Mouse (Mus musculus) left cerebral cortex, adult 9 months (tissue): Measurements from ENCODE around the gene Rbm33.

Experiments
- DNase-seq, 2 experiments: peaks; one replicate each; pipeline ENCODE4 v3.0.0; 2022; ENCODE audit warnings: low spot score in 2 of 2

The Rbm33 gene

GRCm38 (mm10) chr5:28324457-28324856, 7.5 kb downstream of the Rbm33 start:
- DNase-seq = no peak

DNA sequence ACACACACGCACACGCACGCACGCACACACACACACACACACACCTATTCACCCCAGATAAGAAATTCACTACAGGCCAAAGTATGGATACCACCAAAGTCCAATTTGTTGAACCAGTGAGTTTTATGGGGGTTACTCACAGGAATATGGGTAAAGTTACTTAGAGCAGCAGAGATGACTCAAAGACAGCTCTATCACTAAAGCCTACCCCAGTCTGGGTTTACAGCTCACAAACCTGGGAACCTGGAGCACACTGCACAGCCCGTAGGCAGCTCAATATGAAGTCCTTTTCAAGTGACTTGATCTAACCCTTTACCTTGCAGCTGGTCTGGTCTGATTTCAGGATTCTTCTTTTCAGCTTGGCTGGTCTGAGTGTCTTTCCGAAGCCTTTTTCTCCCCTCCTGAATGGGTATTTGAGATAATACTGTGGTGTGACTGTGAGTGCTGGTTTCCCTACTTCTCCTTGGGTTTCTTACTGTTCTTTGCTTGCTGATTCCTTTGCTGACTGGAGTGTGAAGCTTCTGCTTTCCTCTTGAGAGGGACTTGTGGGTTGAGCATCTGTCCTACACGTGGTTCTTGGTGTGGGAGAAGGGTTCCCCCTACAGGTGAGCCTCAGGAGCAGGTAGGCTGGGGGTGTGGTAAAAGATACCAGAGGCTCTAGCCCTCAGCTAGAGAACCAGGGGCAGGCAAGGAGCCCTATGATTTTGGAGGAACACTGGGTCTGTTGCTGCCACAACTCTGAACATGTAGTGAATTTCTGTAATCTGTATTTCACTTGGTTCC, 12.3 kb downstream of the Rbm33 start:
- DNase-seq = no peak

DNA sequence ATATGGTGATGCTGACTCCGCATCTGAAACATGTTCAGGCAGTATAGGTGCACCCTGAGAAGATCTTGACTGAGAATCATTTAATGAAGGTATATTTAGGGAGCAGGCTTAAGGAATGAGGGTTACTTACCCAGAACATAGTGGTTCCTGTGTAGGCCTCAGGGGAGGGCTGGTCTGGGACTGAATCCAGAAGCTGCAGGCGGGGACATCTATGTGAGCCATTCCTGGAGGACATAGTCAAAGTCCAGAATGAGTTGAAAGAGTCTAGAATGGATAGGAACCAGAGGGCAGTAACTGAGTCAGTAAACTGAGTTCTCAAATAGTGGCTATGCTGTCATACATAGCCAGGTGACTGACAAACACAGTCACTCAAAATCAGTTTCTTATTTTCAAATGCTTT, 16.8 kb downstream of the Rbm33 start:
- DNase-seq = no peak

DNA sequence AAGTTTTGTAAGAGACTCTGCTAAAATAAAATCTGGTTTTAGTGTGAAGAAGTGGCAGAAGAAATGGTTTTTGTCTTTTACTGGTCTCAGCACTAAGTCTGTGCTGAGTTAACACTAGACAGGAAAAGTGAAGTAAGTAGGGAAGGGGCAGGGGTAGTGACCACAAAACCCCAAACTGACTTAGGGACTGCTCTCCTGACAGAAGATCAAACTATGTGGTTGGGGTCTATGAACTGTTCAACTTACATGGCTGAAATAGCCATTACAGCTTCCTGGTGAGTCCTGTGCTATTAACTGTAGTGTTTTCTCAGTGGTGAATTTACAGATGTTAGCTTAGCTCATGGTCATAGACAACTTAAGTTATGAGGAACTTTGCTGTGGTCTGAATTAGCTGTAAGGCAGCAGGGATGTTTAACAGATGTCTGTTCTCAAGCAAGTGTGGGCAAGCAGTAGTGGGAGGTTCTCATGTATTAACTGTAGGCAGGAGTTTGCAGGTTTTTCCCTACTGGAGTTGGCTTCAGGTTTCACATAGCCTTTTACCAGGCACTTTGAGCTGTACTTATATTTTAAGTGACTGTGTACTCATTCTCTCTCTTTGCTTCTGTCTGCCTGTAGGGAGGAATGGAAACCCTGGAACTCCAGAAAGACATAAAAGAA, 35.1 kb downstream of the Rbm33 start:
- no peak for DNase-seq

DNA sequence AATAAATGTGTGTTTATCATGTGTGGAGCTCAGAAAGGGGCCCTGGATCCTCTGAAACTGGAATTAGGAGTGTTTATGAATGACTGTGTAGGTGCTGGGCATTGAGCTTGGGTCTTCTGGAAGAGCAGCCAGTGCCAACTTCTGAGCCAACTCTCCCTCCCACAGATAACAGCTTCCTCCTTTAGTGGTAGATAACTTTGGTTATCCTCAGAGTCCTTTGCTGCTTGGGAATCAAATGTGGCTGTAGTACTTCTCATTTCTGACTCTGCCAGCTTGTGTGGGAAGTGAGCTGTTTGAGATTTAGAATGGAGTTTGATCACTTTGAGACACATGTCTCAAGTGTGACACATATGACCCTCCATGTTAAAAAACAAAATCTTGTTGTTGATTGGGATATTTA, 38.7 kb downstream of the Rbm33 start:
- DNase-seq = no peak

DNA sequence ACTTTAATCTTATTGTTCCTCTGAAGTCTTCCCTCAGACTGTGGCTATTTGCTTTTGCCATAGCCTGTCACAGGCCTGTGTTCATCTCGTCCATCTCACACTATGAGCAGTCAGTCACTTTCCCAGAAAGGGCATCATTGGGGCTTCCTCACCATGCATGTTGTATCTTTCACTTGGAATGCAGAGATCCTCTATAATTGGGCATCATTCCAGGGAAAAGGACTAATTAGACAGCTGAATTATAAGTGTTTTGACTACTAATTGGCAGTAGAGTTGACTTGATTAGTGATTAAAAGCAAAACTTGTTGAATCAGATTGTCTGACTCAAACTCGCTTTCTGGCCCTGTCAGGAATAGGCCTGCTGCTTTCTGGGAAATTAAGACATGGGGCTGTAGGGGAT, 43.8 kb downstream of the Rbm33 start:
- DNase-seq = no peak

DNA sequence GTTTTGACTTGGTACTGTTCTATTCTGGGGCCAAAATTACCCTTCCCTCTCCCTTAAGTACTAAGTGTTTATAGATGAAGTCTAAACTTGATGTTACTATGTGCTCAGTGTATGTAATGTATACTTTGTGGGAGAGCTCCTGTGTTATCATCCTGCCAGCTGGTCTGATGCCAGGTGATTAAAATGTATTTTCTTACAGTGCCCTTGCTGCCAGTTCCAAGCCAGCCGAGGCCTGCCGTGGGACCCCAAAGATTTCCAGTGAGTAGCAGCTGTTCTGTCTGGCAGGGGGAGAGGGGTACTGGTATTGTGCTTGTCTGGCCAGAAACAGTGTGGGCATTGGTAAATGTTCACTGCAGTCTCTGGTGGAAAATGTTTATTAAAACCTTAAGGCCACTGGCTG, 51.1 kb downstream of the Rbm33 start:
- no peak for DNase-seq

DNA sequence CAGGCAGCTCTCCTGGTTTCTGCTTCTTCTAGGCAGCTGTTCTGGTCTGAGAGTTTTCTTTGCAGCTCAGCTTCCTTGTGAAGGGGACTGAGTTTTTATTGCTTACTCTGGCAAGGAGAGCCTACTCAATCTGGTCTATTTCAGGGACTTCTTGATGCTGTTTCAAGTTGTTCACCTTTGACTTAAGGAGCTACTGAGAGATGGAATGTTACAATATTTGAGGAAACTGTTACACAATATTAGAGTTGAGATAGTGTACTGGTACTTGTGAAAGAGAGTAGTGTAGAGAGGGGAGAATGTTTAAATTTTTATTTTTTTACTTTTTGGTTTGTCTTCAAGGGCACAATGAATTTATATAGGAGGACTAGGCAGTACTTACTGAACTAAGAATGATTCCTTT, 53.9 kb downstream of the Rbm33 start:
- no peak for DNase-seq

DNA sequence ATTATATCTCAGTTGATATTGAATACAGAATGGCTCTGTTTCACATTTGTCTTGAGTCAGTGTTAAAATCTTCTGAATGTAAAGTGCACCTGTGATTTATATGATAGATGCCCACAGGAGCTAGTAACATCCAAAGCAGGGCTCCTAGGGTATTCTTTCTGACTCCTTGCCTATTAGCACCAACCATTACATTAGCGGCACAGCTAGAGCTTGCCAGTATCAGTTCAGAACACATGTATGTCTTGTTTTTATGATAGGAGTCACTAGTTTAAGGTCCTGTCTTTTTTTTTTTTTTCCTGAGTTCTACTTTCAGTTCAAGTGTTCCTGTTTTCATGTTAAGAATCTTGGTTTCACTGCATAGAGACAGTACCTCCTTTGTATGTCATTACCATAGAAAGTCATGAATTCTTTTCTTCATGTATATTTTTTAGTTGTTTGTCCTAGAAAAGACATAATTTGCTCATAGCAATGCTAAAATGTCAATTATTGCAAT, 55.3 kb downstream of the Rbm33 start:
- DNase-seq = no peak

DNA sequence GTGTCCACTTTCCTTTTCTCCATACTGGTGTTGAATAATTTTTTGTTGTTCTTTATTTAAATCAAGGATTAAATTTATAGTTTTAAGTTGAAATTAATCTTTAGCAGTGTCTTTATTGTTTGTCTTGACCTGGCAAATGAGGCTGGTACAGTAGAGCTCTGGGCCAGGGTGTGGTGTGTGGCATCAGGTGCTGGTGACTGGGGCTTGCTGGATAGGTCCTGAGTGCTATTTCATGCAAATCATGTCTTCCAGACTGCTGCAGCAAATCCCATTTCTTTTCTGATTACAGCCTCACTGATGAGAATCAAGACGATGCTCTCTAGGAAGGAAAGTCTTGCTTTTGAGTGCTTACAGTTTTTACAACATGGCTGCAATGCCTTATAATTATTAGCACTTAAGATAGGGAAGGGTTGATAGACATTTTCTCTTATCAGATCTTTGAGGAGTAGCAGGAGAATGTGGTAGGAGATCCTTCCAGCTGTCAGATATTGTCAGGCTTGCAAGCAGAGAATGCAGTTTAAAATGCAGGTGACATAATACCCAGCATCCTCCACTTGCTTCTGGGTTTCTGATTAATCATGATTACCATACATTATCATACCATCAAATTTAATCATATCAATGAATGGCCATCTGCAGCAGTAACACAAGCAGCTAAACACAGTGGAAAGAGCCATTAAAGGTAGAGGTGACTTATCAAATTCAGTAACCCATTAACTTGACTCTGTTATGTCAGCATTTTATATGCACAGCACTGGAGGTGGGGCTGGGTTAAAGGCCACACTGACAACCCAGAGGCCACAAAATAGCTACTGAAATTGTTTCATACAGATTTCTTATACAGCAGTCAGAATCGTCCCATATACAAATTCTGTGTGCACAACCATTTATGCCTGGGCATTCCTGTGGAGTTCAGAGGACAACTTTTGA, 56.8 kb downstream of the Rbm33 start:
- DNase-seq = no peak

DNA sequence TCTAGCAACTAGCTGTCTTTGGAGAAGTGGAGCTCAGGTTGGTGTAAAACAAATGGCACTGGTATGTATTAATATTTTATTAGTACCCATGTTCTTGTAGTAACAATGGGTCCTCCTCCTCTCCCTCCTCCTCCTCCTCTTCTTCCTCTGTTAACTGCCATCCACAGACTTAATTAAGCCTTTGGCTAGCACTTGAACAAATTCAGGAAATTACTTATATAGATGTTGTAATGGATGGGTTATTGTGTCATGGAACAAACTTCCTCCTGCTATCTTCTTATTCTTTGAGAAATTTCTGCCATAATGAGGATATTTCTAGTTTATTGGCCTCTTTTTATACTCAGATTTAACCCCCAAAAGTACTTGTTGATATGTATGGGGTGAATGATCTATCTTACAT, 60.4 kb downstream of the Rbm33 start:
- no peak for DNase-seq

- DNase-seq = no peak
Observed at GRCm38 (mm10) chr5:28382289-28382688, 65.4 kb downstream of the Rbm33 start.

GRCm38 (mm10) chr5:28386783-28387182, 69.9 kb downstream of the Rbm33 start:
- no peak for DNase-seq

- DNase-seq = peak in 1 of 2 experiments; percentile 39
Observed at GRCm38 (mm10) chr5:28387531-28388179, 70.7 kb downstream of the Rbm33 start.

- DNase-seq = peak in 1 of 2 experiments; percentile 67
Observed at GRCm38 (mm10) chr5:28388184-28388583, 71.3 kb downstream of the Rbm33 start.

- DNase-seq = no peak
Observed at GRCm38 (mm10) chr5:28390189-28390588, 73.3 kb downstream of the Rbm33 start.

DNA sequence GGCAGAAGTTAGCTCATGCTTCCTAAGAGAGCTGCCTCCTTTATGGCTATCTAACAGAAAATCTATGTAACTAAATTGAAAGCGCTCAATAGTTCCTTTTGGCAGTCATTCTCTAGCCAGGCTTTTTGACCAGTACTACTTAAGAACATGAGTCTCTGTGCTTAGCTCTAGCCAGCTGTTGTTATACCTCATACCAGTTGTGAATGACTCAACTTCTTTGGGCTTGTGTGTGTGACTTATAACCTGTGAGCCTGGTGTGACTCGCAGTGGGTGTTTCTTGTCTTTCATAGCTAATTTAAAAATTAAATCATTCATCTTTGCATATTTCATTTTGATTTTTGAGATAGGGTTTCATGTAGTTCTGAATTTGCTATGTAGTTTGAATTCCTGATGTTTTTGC, 80.4 kb downstream of the Rbm33 start:
- no peak for DNase-seq

DNA sequence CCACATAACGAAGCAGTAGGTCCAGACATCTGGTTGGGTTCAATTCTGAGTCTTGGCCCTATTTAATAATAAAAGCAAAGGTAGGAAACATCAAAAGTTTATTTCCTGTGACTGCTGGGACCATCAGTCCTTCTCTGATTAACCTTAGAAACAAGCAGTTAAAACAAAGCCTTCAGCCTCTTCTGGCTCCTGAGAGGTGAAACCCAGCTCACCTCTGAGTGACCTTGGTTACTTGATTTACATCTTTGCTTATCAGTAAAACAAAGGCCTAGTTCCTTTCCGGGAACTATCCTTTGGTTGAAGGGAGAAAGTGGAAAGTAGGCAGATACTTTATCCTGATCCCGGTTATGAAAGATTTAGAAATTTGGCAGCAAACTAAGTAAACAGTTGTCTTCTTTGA, 81.8 kb downstream of the Rbm33 start:
- DNase-seq = no peak

GRCm38 (mm10) chr5:28399451-28400115, 82.7 kb downstream of the Rbm33 start:
- DNase-seq = no peak

DNA sequence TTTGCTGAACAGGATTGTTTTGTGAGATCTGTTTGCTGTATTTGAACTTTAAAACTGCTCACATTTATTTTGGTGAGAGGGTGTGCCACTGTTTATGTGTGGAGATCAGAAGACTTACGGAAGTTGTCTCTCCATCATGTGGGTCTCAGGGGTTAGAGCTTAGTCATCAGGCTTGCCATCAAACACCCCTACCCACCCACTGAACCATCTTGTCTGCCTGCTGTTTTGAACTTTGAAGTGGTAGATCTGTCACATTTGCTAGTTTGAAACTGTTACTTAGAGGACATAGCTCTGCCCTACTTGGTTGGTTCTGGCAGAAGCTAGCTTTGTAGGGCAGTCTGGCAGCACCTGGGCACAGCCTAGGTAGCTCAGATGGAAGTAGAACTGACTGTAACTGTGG, 85.8 kb downstream of the Rbm33 start:
- no peak for DNase-seq

GRCm38 (mm10) chr5:28406662-28407061, 89.7 kb downstream of the Rbm33 start:
- DNase-seq = no peak
